Comparison of ENCODE assay signal across 8 mouse cellular contexts in the genomic region with DNA sequence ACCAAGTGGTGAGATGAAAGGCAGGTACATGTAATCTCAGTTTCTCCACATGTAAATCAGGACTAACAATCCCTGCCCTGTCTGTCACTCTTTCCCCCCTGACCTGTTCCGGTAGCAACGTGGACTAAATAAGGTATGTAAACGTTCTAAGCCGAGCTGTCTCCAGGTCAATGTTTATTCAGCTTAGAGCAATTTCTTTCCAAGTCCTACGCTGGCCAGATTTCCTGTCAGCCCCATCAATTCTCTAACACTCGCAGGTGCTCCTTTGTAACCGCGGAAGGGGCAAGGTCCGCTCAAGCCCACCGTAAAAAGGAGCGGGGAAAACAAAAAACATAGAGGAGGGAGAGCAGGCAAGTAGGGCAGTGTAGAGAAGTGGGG. TPM values are rescaled to one million over a fixed set of nuclear protein-coding genes. Genes with fewer than 3 reads are reported as not detected.
DNase-seq lines count a peak whose midpoint lies in the region; ATAC-seq and TF ChIP-seq lines count a peak whose summit lies in the region.

No protein-coding gene starts in this region.

- TF ChIP-seq CTCF in brain, embryonic 14.5 days (IDR thresholded peaks at IDR 0.05; ENCODE audit: borderline replicate concordance, extremely low read depth, insufficient read depth, insufficient read length): no peak

- peak overlapping the region; percentile 95 for H3K9ac ChIP-seq in heart, embryonic 14.5 days (ENCODE audit: low read length)

- WGBS in heart, embryonic 14.5 days: 3% methylated on average over 11 of the region's 11 CpGs
- 15% methylated on average over 8 of the region's 11 CpGs for WGBS in macrophage (ENCODE audit: missing documents)

- H3K79me2 ChIP-seq in macrophage (ENCODE audit: inconsistent target): peaks cover 22% of the 10 kb centered on the region; the same call in 1 of the 2 replicates

- peak overlapping the region; percentile 78 for H3K4me2 ChIP-seq in heart, embryonic 14.5 days (ENCODE audit: low read length)

- no peaks in the 10 kb centered on the region for H3K27me3 ChIP-seq in heart, embryonic 14.5 days (ENCODE audit: control insufficient read depth, insufficient read depth, low read length)

- no peak for TF ChIP-seq POLR2A in brain, embryonic 14.5 days (IDR thresholded peaks at IDR 0.05; ENCODE audit: borderline replicate concordance, extremely low read depth, insufficient read depth, insufficient read length, poor library complexity, severe bottlenecking)

- H3K4me1 ChIP-seq in heart, embryonic 14.5 days (ENCODE audit: control insufficient read depth in 2 of 2, insufficient read depth in 2 of 2, low read length in 2 of 2): peaks cover 9 to 29% of the 10 kb centered on the region in 2 experiments

- peak overlapping the region; percentile 76 to 100; a peak in 3 of 4 replicates for H3K27ac ChIP-seq in heart, embryonic 14.5 days (replicated peaks in 1 of 2; ENCODE audit: control insufficient read depth in 1 of 2, insufficient read depth in 1 of 2, low read depth in 2 of 2, low read length in 2 of 2)
- H3K27ac ChIP-seq in macrophage: 0 out of 2 replicates have a peak overlapping the region, but pooled peaks have one; percentile 7

- no peaks in the 10 kb centered on the region for H3K9me3 ChIP-seq in heart, embryonic 14.5 days (ENCODE audit: control insufficient read depth, low read length)

- no peak for ATAC-seq in heart, embryonic 14.5 days (ENCODE audit: insufficient number of reproducible peaks, insufficient read depth, low FRiP score, low read depth)

- intact Hi-C loops in heart, postnatal 36 days (cut with DNase I): loop anchor here (1.0 kb wide), 1 partner anchor 105 kb away; a partner anchor contains a TSS

- no peak for DNase-seq in heart, postnatal 36 days
- peak; percentile 51 for DNase-seq in brain, embryonic 14.5 days (ENCODE audit: low read depth)
- peak; percentile 6 for DNase-seq in hindlimb bud, embryonic 11.5 days (ENCODE audit: extremely low spot score, low read depth, low spot score)
- DNase-seq in adrenal gland, postnatal 10 days: no peak
- DNase-seq in spleen, postnatal 36 days (ENCODE audit: low spot score in 2 of 2): no peak
- no peak for DNase-seq in frontal cortex, postnatal 36 days (ENCODE audit: low spot score in 2 of 2)

- H3K4me3 ChIP-seq in heart, embryonic 14.5 days (ENCODE audit: control insufficient read depth in 1 of 2, insufficient read depth in 1 of 2, low read depth in 1 of 2, low read length in 2 of 2): peak overlapping the region; percentile 78 to 84
- peak overlapping the region; percentile 40 for H3K4me3 ChIP-seq in macrophage (ENCODE audit: inconsistent target)

- H3K36me3 ChIP-seq in heart, embryonic 14.5 days (ENCODE audit: control insufficient read depth, insufficient read depth, low read length): peaks cover 14% of the 10 kb centered on the region
- H3K36me3 ChIP-seq in macrophage (ENCODE audit: inconsistent target): peaks cover 7% of the 10 kb centered on the region; the same call in 1 of the 2 replicates

RNA-seq across cellular contexts. Expression of a gene that starts 0.2 kb away (rescaled TPM):
- 96.9 and 97.0 TPM in 2 replicates for polyA plus RNA-seq in heart, embryonic 14.5 days (2014; fragmentation: Nextera tagmentation; extraction: Ambion mirVana)
- 100 to 1,000 TPM; 468 to 507 TPM for total RNA-seq in heart, postnatal 36 days (2021)
- 145 and 159 TPM in 2 replicates for polyA plus RNA-seq in brain, embryonic 14.5 days (2012; rRNA removed)
- 100 to 1,000 TPM in 7 of 26 experiments, 10 to 100 TPM in 19; 10.3 to 180 (median 77.7) TPM for total RNA-seq in macrophage (2018; cell fraction: chromatin; rRNA removed)
- 10 to 100 TPM; 61.6 to 98.6 (median 85.7) TPM for total RNA-seq in macrophage (2018; cell fraction: cytosol; rRNA removed)
- total RNA-seq in macrophage (2018; cell fraction: nucleus; rRNA removed): 100 to 1,000 TPM in 16 of 26 experiments, 10 to 100 TPM in 10; 22.6 to 176 (median 120) TPM
- polyA plus RNA-seq in macrophage (2018): 38.4 to 62.3 TPM (median 55.4 TPM) in 3 replicates
- 100 to 1,000 TPM; 234 to 237 TPM for total RNA-seq in adrenal gland, postnatal 10 days (2021)

RNA-seq across cellular contexts. Expression of a gene that starts 23.8 kb away (rescaled TPM):
- polyA plus RNA-seq in heart, embryonic 14.5 days (2014; fragmentation: Nextera tagmentation; extraction: Ambion mirVana): 54.1 and 57.0 TPM in 2 replicates
- 10 to 100 TPM; 26.8 to 28.7 TPM for total RNA-seq in heart, postnatal 36 days (2021)
- polyA plus RNA-seq in brain, embryonic 14.5 days (2012; rRNA removed): 62.0 and 71.9 TPM in 2 replicates
- 10 to 100 TPM in 25 of 26 experiments, 1 to 10 TPM in 1; 8.2 to 57.5 (median 34.7) TPM for total RNA-seq in macrophage (2018; cell fraction: chromatin; rRNA removed)
- 10 to 100 TPM; 19.7 to 41.8 (median 31.7) TPM for total RNA-seq in macrophage (2018; cell fraction: cytosol; rRNA removed)
- total RNA-seq in macrophage (2018; cell fraction: nucleus; rRNA removed): 10 to 100 TPM; 17.6 to 58.3 (median 32.9) TPM
- polyA plus RNA-seq in macrophage (2018): 26.4 to 67.1 TPM (median 39.7 TPM) in 3 replicates
- total RNA-seq in adrenal gland, postnatal 10 days (2021): 10 to 100 TPM; 28.5 to 33.5 TPM

Comparison
In these comparisons a context has a peak if more than half of its experiments do, and no peak if none do; other contexts are left out.
1. DNase-seq: peak in brain, embryonic 14.5 days (single experiment) and hindlimb bud, embryonic 11.5 days (single experiment); none in heart, postnatal 36 days (0 of 2), adrenal gland, postnatal 10 days (single experiment), spleen, postnatal 36 days (0 of 2) and frontal cortex, postnatal 36 days (0 of 2).